Mouse (Mus musculus) hindlimb bud, embryonic 11.5 days (tissue): ENCODE results near the gene 1700042G07Rik.
A peak's percentile ranks its signal among the peaks of the same experiment; 100 is the strongest.
"Not testable (repeated sequence)": the region's sequence is repeated elsewhere in the genome, so short reads cannot be mapped to it uniquely, and the experiment has no call there.

Experiments used
- DNase-seq: peaks from one replicate; pipeline ENCODE4 v3.0.0-alpha.2; 2012; ENCODE audit warnings: low read depth, low spot score; ENCODE audit errors: extremely low spot score

1700042G07Rik gene

DNA sequence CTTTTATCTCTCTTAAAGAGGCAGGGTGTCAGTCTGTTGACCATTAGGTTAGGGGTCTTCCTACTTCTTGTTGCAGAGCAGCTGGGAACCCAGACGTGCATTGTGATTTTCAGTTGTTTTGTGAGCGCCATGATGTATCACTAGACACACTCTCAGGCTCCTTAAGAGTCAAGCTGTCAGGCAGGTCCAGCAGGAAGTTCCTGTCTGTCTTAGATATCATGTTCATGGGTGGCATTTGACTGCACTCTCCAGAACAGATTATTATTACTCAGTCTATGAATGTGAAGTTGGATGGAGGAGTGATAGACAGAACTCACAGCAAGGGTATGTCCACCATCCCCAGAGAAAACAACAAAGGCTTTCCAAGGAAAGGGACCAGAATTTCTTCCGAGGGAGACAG, 31.2 kb downstream of the 1700042G07Rik start:
- no peak for DNase-seq

DNA sequence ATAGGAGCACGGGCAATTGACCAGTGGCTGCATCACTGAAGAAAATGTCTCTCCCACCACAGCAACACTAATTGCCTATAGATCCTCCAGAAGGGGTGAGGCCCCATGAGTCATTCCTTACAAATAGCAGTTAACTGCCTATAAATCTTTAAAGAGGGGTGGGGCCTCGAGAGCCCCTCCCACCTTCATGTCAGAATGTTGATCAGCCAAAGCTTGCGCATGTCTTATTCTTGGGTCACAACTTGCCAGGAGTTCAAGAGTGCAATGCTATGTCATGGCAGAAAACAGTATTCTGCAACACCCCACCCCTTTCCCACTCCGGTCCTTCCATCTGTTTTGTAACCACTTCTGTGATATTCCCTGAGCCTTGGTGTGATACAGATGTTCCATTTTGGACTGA, 33.4 kb downstream of the 1700042G07Rik start:
- no peak for DNase-seq

DNA sequence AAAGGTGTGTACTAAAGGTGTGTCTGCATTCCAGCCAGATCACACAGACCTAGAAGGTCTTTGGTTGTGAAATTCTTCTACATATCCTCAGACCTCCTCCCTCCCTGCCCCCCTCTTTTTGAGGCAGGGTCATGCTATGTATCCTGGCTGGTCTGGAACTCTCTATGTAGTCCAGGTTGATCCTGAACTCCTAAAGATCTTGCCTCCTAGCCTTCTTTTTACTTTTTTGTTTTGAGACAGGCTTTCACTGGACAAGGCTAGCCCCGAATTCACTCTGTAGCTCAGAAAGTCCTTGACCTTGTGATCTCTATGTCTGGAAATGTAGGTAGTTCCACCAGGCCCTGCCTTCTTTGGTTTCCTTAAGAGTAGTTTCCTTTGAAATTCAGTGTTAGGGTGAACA, 35.7 kb downstream of the 1700042G07Rik start:
- no peak for DNase-seq

DNA sequence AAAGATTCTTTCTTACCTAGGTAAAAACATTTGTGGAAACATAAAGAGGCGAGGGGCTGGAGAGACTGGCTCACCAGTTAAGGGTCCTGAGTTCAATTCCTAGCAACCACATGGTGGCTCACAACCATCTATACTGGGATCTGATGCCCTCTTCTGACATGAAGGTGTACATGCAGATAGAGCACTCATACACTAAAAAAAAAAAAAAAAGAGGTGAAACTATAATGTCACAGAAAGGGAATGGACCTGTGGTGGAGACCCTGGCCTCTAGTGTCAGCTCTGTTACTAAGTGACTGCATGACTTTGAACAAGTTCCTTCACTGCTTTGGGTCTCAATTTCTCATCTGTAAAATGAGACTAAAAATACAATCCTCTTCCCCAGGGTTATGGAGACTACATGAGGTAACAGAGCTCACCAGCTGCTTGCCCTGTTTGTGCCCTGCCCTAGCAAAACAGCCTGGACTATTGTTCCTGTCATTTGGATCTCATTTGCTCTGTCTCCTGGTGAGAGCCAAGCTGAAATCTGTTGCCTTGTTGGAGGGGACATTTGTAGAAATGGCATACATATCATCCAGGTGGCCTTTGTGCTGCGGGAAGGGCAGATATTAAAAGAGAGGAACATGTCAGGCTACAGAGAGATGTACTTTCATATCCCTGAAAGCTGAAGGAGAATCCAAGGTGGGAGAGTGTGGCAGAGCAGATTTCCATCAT, 42.9 kb downstream of the 1700042G07Rik start:
- DNase-seq, result no peak

DNA sequence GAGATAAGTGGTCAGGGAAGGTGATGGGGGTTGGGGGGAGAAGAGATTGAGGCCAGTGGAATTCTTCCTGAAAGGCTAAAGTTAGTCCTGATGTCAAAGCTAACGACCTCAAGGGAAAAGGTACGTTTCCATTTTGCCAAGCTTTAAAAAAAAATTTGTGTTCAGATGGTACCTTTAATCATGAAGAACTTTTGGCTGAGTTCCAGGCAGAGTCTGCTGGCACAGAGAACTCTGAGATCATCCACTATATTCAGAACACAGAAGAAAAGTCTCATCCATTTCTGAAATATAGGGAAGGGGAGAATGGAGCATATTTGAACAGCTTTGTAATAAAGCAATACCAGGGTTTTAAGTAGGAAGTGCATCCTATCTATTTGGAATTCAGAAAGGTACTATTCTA, 43.9 kb downstream of the 1700042G07Rik start:
- no peak for DNase-seq

DNA sequence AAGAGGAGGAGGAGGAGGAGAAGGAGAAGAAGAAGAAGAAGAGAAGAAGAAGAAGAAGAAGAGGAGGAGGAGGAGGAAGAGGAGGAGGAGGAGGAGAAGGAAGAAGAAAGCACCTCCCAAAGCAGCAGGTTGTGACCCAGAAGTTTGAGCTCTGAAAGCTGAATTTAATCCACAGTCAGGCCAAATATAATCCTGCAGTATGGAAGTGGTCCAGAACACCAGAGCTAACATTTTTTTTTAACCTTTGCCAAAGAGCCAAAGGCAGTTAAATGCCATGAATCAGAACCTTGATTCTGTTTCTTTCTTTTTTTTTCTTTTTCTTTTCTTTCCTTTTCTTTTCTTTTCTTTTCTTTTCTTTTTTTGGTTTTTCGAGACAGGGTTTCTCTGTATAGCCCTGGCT, 44.5 kb downstream of the 1700042G07Rik start:
- DNase-seq, result not testable (repeated sequence)

DNA sequence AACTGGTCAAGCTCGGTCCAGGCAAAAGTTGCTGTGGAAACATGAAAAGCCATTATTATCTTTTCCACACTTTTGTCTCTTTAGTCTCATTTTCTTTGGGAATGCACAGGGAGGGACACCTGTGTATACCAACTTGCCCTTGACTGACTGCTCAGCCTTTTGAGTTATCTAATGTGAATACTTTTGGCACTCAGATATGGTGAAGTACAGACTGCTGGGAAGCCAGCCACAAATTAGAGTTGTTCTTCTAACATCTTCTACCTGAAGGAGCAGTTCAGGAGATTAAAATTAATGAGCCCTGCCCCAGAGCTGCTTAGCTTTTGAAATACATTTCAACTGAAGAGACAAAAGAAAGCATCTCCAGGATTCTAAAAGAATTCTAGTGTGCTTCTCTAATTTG, 45.9 kb downstream of the 1700042G07Rik start:
- DNase-seq, result no peak

DNA sequence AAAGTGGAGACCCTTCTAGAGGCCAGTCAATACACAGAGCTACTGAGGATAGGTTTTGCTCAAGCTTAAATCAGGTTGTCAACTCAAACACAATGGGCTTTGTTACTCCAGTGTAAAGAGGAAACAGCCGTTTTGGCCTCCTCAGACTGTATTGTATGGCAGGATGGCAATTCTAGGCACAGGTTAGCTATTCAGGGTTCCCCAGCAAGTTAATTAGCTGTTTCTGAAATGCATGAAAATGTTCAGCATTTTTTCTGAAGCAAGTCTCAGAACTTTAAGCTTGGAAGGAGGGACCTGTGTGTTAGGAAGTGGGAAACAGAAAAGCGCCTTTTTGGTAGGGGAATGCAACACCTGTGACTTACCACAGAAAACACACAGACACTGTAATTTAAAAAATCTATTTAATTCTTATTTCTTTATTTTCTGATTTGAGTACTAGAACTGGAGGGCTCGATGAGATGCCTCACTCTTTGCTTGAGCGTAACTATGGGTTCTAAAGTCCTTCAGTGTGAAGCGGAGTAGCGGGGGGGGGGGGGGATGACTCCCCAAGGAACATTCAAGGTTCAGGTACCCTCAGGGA, 47.0 kb downstream of the 1700042G07Rik start:
- no peak for DNase-seq

DNA sequence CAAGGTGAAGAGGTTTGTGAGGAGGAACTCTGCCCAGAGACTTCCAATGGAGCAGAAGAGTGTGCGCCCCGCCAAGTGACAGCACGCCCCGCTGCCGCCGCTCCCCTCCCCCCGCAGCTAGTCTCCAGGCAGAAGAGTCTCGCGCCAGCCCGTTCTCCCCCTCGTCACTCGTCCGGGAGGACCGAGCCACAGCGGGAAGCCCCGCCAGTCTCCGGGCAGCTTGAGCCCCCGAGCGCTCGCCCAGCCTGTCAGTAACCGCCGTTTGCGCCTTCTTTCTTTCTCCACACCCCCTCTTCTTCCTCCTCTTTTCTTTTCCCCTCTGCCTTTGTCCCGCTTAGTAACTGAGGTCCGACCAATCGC, 47.6 kb downstream of the 1700042G07Rik start:
- DNase-seq, result no peak

DNA sequence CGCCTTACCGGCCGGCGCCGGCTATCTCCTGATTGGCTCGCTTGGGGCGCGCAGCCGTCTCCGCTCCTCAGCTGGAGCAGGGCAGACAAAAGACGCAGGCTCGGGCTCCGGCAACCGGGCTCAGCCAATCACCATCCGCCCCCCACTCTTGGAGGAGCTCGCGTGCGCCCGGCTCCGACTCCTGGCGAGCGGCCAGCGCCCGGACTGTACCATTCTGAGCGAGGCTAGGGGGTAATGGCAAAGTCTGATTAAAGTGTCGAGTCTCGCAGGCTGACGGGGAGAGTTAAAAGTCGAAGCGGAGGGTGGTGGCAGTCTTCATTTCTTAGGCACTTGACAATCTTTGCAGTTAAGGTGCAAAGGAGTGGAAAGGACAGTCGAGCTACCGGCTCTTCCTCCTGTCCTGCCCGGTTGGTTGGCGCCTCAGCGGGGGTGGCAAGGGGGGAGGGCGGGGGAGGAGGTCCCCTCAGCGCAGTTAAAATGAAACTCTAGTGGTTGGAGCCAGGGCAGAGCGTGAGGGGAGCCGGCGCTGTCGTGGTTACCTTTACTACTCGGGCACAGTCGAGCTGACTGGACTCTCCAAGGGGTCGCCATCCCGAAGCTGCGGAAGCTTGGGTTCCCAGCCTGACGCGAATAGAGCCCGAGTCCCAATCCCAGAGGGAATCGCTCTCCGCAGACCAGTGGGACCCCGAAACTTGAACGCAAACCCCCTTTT, 48.1 kb downstream of the 1700042G07Rik start, which contains the start of gene Pik3r3:
Gene Pik3r3 (plus strand): TSS at position 479 of the 712 bp plus-strand sequence.
- peak; percentile 88 for DNase-seq

DNA sequence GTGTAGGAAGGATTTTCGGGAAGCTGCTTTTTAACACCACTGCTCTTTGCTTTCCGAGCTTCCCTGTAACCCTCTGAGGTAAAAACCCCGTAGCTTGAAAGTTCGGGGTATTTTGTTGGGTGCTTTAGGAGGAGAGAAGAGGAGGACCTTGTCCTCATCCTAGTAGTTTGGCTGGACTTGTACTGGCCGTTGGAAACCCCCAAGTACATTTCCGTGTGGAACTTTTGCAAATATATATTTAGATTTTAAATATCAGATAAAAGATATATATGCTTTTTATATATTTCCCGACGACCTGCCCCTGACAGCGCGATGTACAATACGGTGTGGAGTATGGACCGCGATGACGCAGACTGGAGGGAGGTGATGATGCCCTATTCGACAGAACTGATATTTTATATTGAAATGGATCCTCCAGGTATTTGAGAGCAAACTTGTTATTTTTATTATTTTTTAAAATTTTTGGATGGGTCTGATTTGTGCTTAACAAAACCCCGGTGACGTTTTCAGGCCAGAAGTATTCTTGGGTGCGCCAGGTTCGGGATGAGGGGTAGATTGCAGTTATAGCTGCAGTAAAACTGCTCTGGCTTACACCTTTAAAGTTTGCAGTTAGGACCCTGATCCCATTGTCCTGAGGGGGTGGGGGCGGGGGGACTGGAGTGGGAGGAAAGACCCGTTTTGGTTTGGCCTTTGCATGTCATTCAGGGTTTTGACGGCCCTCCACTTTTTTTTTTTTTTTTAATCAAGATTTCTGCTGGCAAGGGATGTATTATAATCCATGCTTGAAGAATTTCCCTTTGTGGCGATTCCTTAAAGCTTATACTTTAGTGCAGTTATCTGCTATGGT, 49.0 kb downstream of the 1700042G07Rik start:
- no peak for DNase-seq

DNA sequence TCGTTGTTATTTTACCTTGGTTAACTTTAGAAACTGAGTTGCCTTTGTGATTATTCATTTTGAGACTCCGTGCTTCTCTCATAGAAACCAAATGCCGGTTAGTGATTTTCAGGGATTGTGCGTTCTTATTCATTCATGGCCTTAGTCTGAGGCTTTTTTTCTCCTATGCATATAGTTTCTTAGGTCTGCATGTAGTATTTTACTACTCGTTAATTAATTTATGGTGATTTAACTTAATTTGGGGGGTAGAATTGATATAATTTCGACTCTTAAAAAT, 49.6 kb downstream of the 1700042G07Rik start:
- no peak for DNase-seq
